Mouse (Mus musculus): Measurements from ENCODE around the gene Gm44503. TPM values are rescaled to one million over a fixed set of nuclear protein-coding genes. Genes with fewer than 3 reads are reported as not detected.

The Gm44503 gene
- total and polyA plus RNA-seq, 2 experiments, result not detected

GRCm38 (mm10) chr9:73012629-73013028, 54.0 kb downstream of the Gm44503 start:
- WGBS, result 96% methylated on average over 4 of the region's 4 CpGs
- no peaks in the 10 kb centered on the region; the same call in 1 of the 2 replicates for H3K4me1 ChIP-seq (ENCODE audit: control insufficient read depth, insufficient read depth, low read length)
- H3K27me3 ChIP-seq (ENCODE audit: control insufficient read depth, insufficient read depth, low read length), result no peaks in the 10 kb centered on the region
- H3K36me3 ChIP-seq (ENCODE audit: control insufficient read depth, insufficient read depth, low read length), result peaks cover 68% of the 10 kb centered on the region
- TF ChIP-seq POLR2A (IDR thresholded peaks at IDR 0.05; ENCODE audit: extremely low read depth, insufficient read depth, low read length) (no peak), CTCF (IDR thresholded peaks at IDR 0.05; ENCODE audit: low read depth, low read length) (no peak)
- H3K79me2 ChIP-seq (ENCODE audit: control insufficient read depth, insufficient read depth, low read length), result no peaks in the 10 kb centered on the region
- DNase-seq (ENCODE audit: extremely low read depth, low read depth, low spot score), result no peak
- no peak overlapping the region for H3K27ac ChIP-seq (replicated peaks; ENCODE audit: insufficient read depth, low read depth, low read length)
- H3K9ac ChIP-seq (ENCODE audit: low read depth, low read length), result no peak overlapping the region
- no peak overlapping the region for H3K4me3 ChIP-seq (ENCODE audit: insufficient read depth, low read depth, low read length)

- TF ChIP-seq POLR2A (IDR thresholded peaks at IDR 0.05; ENCODE audit: extremely low read depth, insufficient read depth, low read length), result no peak
- 89% methylated on average over 13 of the region's 13 CpGs for WGBS
- H3K36me3 ChIP-seq (ENCODE audit: control insufficient read depth, insufficient read depth, low read length), result peaks cover 58% of the 10 kb centered on the region
- no peak overlapping the region for H3K4me3 ChIP-seq (ENCODE audit: insufficient read depth, low read depth, low read length)
- H3K27ac ChIP-seq (replicated peaks; ENCODE audit: insufficient read depth, low read depth, low read length), result no peak overlapping the region
- no peaks in the 10 kb centered on the region for H3K27me3 ChIP-seq (ENCODE audit: control insufficient read depth, insufficient read depth, low read length)
- no peak for DNase-seq (ENCODE audit: extremely low read depth, low read depth, low spot score)
- H3K9ac ChIP-seq (ENCODE audit: low read depth, low read length), result no peak overlapping the region
- no peaks in the 10 kb centered on the region for H3K79me2 ChIP-seq (ENCODE audit: control insufficient read depth, insufficient read depth, low read length)
- no peaks in the 10 kb centered on the region for H3K4me1 ChIP-seq (ENCODE audit: control insufficient read depth, insufficient read depth, low read length)
Observed at GRCm38 (mm10) chr9:73014724-73015123, 56.1 kb downstream of the Gm44503 start.

- no peak overlapping the region for H3K9ac ChIP-seq (ENCODE audit: low read depth, low read length)
- no peaks in the 10 kb centered on the region for H3K79me2 ChIP-seq (ENCODE audit: control insufficient read depth, insufficient read depth, low read length)
- 93% methylated on average over 10 of the region's 10 CpGs for WGBS
- no peak for DNase-seq (ENCODE audit: extremely low read depth, low read depth, low spot score)
- H3K4me3 ChIP-seq (ENCODE audit: insufficient read depth, low read depth, low read length), result no peak overlapping the region
- peaks cover 16% of the 10 kb centered on the region for H3K36me3 ChIP-seq (ENCODE audit: control insufficient read depth, insufficient read depth, low read length)
- no peaks in the 10 kb centered on the region for H3K27me3 ChIP-seq (ENCODE audit: control insufficient read depth, insufficient read depth, low read length)
- no peak overlapping the region for H3K27ac ChIP-seq (replicated peaks; ENCODE audit: insufficient read depth, low read depth, low read length)
- H3K4me1 ChIP-seq (ENCODE audit: control insufficient read depth, insufficient read depth, low read length), result no peaks in the 10 kb centered on the region
- TF ChIP-seq POLR2A (IDR thresholded peaks at IDR 0.05; ENCODE audit: extremely low read depth, insufficient read depth, low read length) (no peak), CTCF (IDR thresholded peaks at IDR 0.05; ENCODE audit: low read depth, low read length) (no peak)
Observed at GRCm38 (mm10) chr9:73019841-73020240, 61.2 kb downstream of the Gm44503 start.

GRCm38 (mm10) chr9:73020566-73021097, 62.0 kb downstream of the Gm44503 start:
- 87% methylated on average over 5 of the region's 5 CpGs for WGBS
- Histone ChIP-seq H3K79me2 (ENCODE audit: control insufficient read depth, insufficient read depth, low read length) (no peaks in the 10 kb centered on the region), H3K9ac (ENCODE audit: low read depth, low read length) (no peak overlapping the region), H3K4me3 (ENCODE audit: insufficient read depth, low read depth, low read length) (no peak overlapping the region), H3K27me3 (ENCODE audit: control insufficient read depth, insufficient read depth, low read length) (no peaks in the 10 kb centered on the region), H3K36me3 (ENCODE audit: control insufficient read depth, insufficient read depth, low read length) (peaks cover 15% of the 10 kb centered on the region), H3K27ac (replicated peaks; ENCODE audit: insufficient read depth, low read depth, low read length) (no peak overlapping the region), H3K4me1 (ENCODE audit: control insufficient read depth, insufficient read depth, low read length) (no peaks in the 10 kb centered on the region)
- DNase-seq (ENCODE audit: extremely low read depth, low read depth, low spot score), result no peak
- TF ChIP-seq CTCF (IDR thresholded peaks at IDR 0.05; ENCODE audit: low read depth, low read length) (no peak), POLR2A (IDR thresholded peaks at IDR 0.05; ENCODE audit: extremely low read depth, insufficient read depth, low read length) (no peak)

GRCm38 (mm10) chr9:73025818-73026636, 67.4 kb downstream of the Gm44503 start:
- no peak for DNase-seq (ENCODE audit: extremely low read depth, low read depth, low spot score)
- Histone ChIP-seq H3K4me3 (ENCODE audit: insufficient read depth, low read depth, low read length) (no peak overlapping the region), H3K79me2 (ENCODE audit: control insufficient read depth, insufficient read depth, low read length) (no peaks in the 10 kb centered on the region), H3K9ac (ENCODE audit: low read depth, low read length) (no peak overlapping the region), H3K4me1 (ENCODE audit: control insufficient read depth, insufficient read depth, low read length) (no peaks in the 10 kb centered on the region), H3K27me3 (ENCODE audit: control insufficient read depth, insufficient read depth, low read length) (no peaks in the 10 kb centered on the region), H3K36me3 (ENCODE audit: control insufficient read depth, insufficient read depth, low read length) (no peaks in the 10 kb centered on the region; the same call in 1 of the 2 replicates), H3K27ac (replicated peaks; ENCODE audit: insufficient read depth, low read depth, low read length) (no peak overlapping the region)
- TF ChIP-seq POLR2A (IDR thresholded peaks at IDR 0.05; ENCODE audit: extremely low read depth, insufficient read depth, low read length) (no peak), CTCF (IDR thresholded peaks at IDR 0.05; ENCODE audit: low read depth, low read length) (no peak)
- 72% methylated on average over 17 of the region's 17 CpGs for WGBS

- WGBS, result 92% methylated on average over 1 of the region's 1 CpGs
- no peaks in the 10 kb centered on the region; the same call in none of the 2 replicates for H3K36me3 ChIP-seq (ENCODE audit: control insufficient read depth, insufficient read depth, low read length)
- TF ChIP-seq POLR2A (IDR thresholded peaks at IDR 0.05; ENCODE audit: extremely low read depth, insufficient read depth, low read length), result no peak
Observed at GRCm38 (mm10) chr9:73030443-73030842, 71.8 kb downstream of the Gm44503 start.

More at GRCm38 (mm10) chr9:73030443-73030842, 71.8 kb downstream of the Gm44503 start:
- Histone ChIP-seq H3K27me3 (ENCODE audit: control insufficient read depth, insufficient read depth, low read length) (no peaks in the 10 kb centered on the region), H3K27ac (replicated peaks; ENCODE audit: insufficient read depth, low read depth, low read length) (no peak overlapping the region), H3K79me2 (ENCODE audit: control insufficient read depth, insufficient read depth, low read length) (no peaks in the 10 kb centered on the region), H3K4me1 (ENCODE audit: control insufficient read depth, insufficient read depth, low read length) (no peaks in the 10 kb centered on the region), H3K9ac (ENCODE audit: low read depth, low read length) (no peak overlapping the region), H3K4me3 (ENCODE audit: insufficient read depth, low read depth, low read length) (no peak overlapping the region)
- DNase-seq (ENCODE audit: extremely low read depth, low read depth, low spot score), result no peak
